Mouse (Mus musculus) heart, embryonic 12.5 days (tissue): ENCODE results near the gene Dync1i1. TPM values are rescaled to one million over a fixed set of nuclear protein-coding genes. Genes with fewer than 3 reads are reported as not detected.

Experiments
- ATAC-seq: fragments of 200-750 bp; cut with Nextera tagmentation; 2 replicates; pipeline ENCODE4 v1.8.0; 2017; ENCODE audit warnings: moderate TSS enrichment, moderate library complexity; ENCODE audit not compliant: insufficient number of reproducible peaks, low FRiP score
- H3K27ac ChIP-seq: fragments of 300-500 bp; sonication (generic); 2 replicates; pipeline ENCODE4 v1.5.1; 2016; ENCODE audit warnings: mild to moderate bottlenecking, moderate library complexity; ENCODE audit not compliant: poor library complexity, severe bottlenecking
- H3K27me3 ChIP-seq: fragments of 300-500 bp; sonication (generic); replicated peaks from 2 replicates; pipeline ENCODE4 v1.6.1; 2016; ENCODE audit warnings: mild to moderate bottlenecking, moderate library complexity
- H3K36me3 ChIP-seq: fragments of 300-500 bp; sonication (generic); 2 replicates; pipeline ENCODE4 v1.6.1; 2016; ENCODE audit warnings: mild to moderate bottlenecking, moderate library complexity
- H3K4me1 ChIP-seq: fragments of 300-500 bp; sonication (generic); replicated peaks from 2 replicates; pipeline ENCODE4 v1.6.1; 2016; ENCODE audit warnings: mild to moderate bottlenecking
- H3K4me2 ChIP-seq: fragments of 300-500 bp; sonication (generic); 2 replicates; pipeline ENCODE4 v1.6.1; 2016; ENCODE audit warnings: mild to moderate bottlenecking, moderate library complexity
- H3K4me3 ChIP-seq: fragments of 300-500 bp; sonication (generic); 2 replicates; pipeline ENCODE4 v1.5.1; 2016; ENCODE audit warnings: mild to moderate bottlenecking
- H3K9ac ChIP-seq: fragments of 300-500 bp; sonication (generic); 2 replicates; pipeline ENCODE4 v1.6.1; 2016; ENCODE audit warnings: mild to moderate bottlenecking, moderate library complexity
- H3K9me3 ChIP-seq: fragments of 300-500 bp; sonication (generic); replicated peaks from 2 replicates; pipeline ENCODE4 v1.6.1; 2016; ENCODE audit warnings: mild to moderate bottlenecking, moderate library complexity
- WGBS: fragments of 180-500 bp; shearing (Covaris S2); methylation state at CpG from one replicate; pipeline ENCODE4 v1.1.7; 2016; 5-methylcytosine and 5-hydroxymethylcytosine counted together
- polyA plus RNA-seq: library from polyadenylated mRNA; unstranded; fragments of >200 nt; fragmentation: Nextera tagmentation; extraction: Ambion mirVana; gene quantifications from 2 replicates; pipeline ENCODE4 v1.2.1, GENCODE M21; 2016

Gene Dync1i1
- polyA plus RNA-seq, 1 experiment from 2014 or later, result 3.0 TPM

- Histone ChIP-seq H3K27me3 (no peaks in the 10 kb centered on the region), H3K9ac (no peak overlapping the region), H3K4me3 (no peak overlapping the region), H3K36me3 (no peaks in the 10 kb centered on the region), H3K4me1 (no peaks in the 10 kb centered on the region), H3K4me2 (no peak overlapping the region), H3K9me3 (no peaks in the 10 kb centered on the region), H3K27ac (no peak overlapping the region)
- WGBS, result 78% methylated on average over 4 of the region's 4 CpGs
- no peak for ATAC-seq
These were observed 44.8 kb downstream of the Dync1i1 start for GRCm38 (mm10) chr6:5770283-5770682.

GRCm38 (mm10) chr6:5775461-5775860, 50.0 kb downstream of the Dync1i1 start:
- ATAC-seq, result no peak
- no peaks in the 10 kb centered on the region for H3K36me3 ChIP-seq
- no peaks in the 10 kb centered on the region for H3K9me3 ChIP-seq
- H3K27ac ChIP-seq, result no peak overlapping the region
- WGBS, result 78% methylated on average over 3 of the region's 3 CpGs
- H3K9ac ChIP-seq, result no peak overlapping the region
- H3K4me1 ChIP-seq, result no peaks in the 10 kb centered on the region
- H3K4me3 ChIP-seq, result no peak overlapping the region
- no peak overlapping the region for H3K4me2 ChIP-seq
- no peaks in the 10 kb centered on the region for H3K27me3 ChIP-seq

GRCm38 (mm10) chr6:5781752-5782151, 56.3 kb downstream of the Dync1i1 start:
- Histone ChIP-seq H3K36me3 (no peaks in the 10 kb centered on the region), H3K27me3 (no peaks in the 10 kb centered on the region), H3K9me3 (no peaks in the 10 kb centered on the region), H3K9ac (no peak overlapping the region), H3K4me1 (no peaks in the 10 kb centered on the region), H3K27ac (no peak overlapping the region), H3K4me2 (no peak overlapping the region), H3K4me3 (no peak overlapping the region)
- no peak for ATAC-seq
- whole genome bisulfite sequencing, result 74% methylated on average over 6 of the region's 6 CpGs

GRCm38 (mm10) chr6:5783830-5784229, 58.4 kb downstream of the Dync1i1 start:
- Histone ChIP-seq H3K36me3 (no peaks in the 10 kb centered on the region), H3K4me3 (no peak overlapping the region), H3K4me2 (no peak overlapping the region), H3K9me3 (no peaks in the 10 kb centered on the region), H3K4me1 (no peaks in the 10 kb centered on the region), H3K27ac (no peak overlapping the region), H3K9ac (no peak overlapping the region), H3K27me3 (no peaks in the 10 kb centered on the region)
- ATAC-seq, result no peak
- WGBS, result 88% methylated on average over 14 of the region's 14 CpGs

GRCm38 (mm10) chr6:5790607-5791006, 65.2 kb downstream of the Dync1i1 start:
- no peak overlapping the region for H3K27ac ChIP-seq
- no peaks in the 10 kb centered on the region for H3K36me3 ChIP-seq
- H3K9ac ChIP-seq, result no peak overlapping the region
- no peak for ATAC-seq
- no peak overlapping the region for H3K4me2 ChIP-seq
- no peaks in the 10 kb centered on the region for H3K27me3 ChIP-seq
- no peaks in the 10 kb centered on the region for H3K4me1 ChIP-seq
- 66% methylated on average over 7 of the region's 7 CpGs for WGBS
- no peak overlapping the region for H3K4me3 ChIP-seq
- no peaks in the 10 kb centered on the region for H3K9me3 ChIP-seq

- no peak for ATAC-seq
These were observed 68.8 kb downstream of the Dync1i1 start for GRCm38 (mm10) chr6:5794106-5794753.

GRCm38 (mm10) chr6:5795314-5795713, 69.9 kb downstream of the Dync1i1 start:
- no peak for ATAC-seq
- no peak overlapping the region for H3K4me3 ChIP-seq
- no peak overlapping the region for H3K27ac ChIP-seq
- H3K4me2 ChIP-seq, result no peak overlapping the region
- H3K4me1 ChIP-seq, result no peaks in the 10 kb centered on the region
- 62% methylated on average over 2 of the region's 2 CpGs for WGBS
- H3K9me3 ChIP-seq, result no peaks in the 10 kb centered on the region
- H3K9ac ChIP-seq, result no peak overlapping the region
- H3K27me3 ChIP-seq, result no peaks in the 10 kb centered on the region
- H3K36me3 ChIP-seq, result no peaks in the 10 kb centered on the region

More at GRCm38 (mm10) chr6:5794106-5794753, 68.8 kb downstream of the Dync1i1 start:
- WGBS, result 64% methylated on average over 5 of the region's 5 CpGs
- Histone ChIP-seq H3K9me3 (no peaks in the 10 kb centered on the region), H3K4me3 (no peak overlapping the region), H3K27ac (no peak overlapping the region), H3K4me1 (no peaks in the 10 kb centered on the region), H3K9ac (no peak overlapping the region), H3K4me2 (no peak overlapping the region), H3K36me3 (no peaks in the 10 kb centered on the region), H3K27me3 (no peaks in the 10 kb centered on the region)

GRCm38 (mm10) chr6:5802124-5802839, 76.8 kb downstream of the Dync1i1 start:
- Histone ChIP-seq H3K4me2 (no peak overlapping the region), H3K9ac (no peak overlapping the region), H3K4me3 (no peak overlapping the region), H3K27me3 (no peaks in the 10 kb centered on the region), H3K4me1 (peaks cover 3% of the 10 kb centered on the region; the same call in 1 of the 2 replicates), H3K9me3 (no peaks in the 10 kb centered on the region), H3K27ac (no peak overlapping the region), H3K36me3 (no peaks in the 10 kb centered on the region)
- 49% methylated on average over 6 of the region's 6 CpGs for WGBS
- no peak for ATAC-seq

GRCm38 (mm10) chr6:5802840-5803491, 77.5 kb downstream of the Dync1i1 start:
- Histone ChIP-seq H3K9me3 (no peaks in the 10 kb centered on the region), H3K4me2 (no peak overlapping the region), H3K27me3 (no peaks in the 10 kb centered on the region), H3K4me3 (no peak overlapping the region), H3K36me3 (no peaks in the 10 kb centered on the region), H3K4me1 (peaks cover 8% of the 10 kb centered on the region; the same call in 1 of the 2 replicates), H3K27ac (no peak overlapping the region), H3K9ac (no peak overlapping the region)
- WGBS, result 58% methylated on average over 11 of the region's 11 CpGs
- no peak for ATAC-seq

GRCm38 (mm10) chr6:5808008-5808421, 82.6 kb downstream of the Dync1i1 start:
- Histone ChIP-seq H3K4me3 (no peak overlapping the region), H3K4me1 (peaks cover 9% of the 10 kb centered on the region; the same call in 1 of the 2 replicates), H3K9me3 (no peaks in the 10 kb centered on the region), H3K27me3 (no peaks in the 10 kb centered on the region), H3K27ac (no peak overlapping the region), H3K9ac (no peak overlapping the region), H3K4me2 (no peak overlapping the region), H3K36me3 (no peaks in the 10 kb centered on the region)
- ATAC-seq, result no peak
- WGBS, result 26% methylated on average over 3 of the region's 3 CpGs

- Histone ChIP-seq H3K36me3 (no peaks in the 10 kb centered on the region), H3K4me2 (no peak overlapping the region), H3K9ac (no peak overlapping the region), H3K4me3 (no peak overlapping the region), H3K9me3 (no peaks in the 10 kb centered on the region), H3K27ac (no peak overlapping the region), H3K4me1 (peaks cover 6% of the 10 kb centered on the region; the same call in 1 of the 2 replicates), H3K27me3 (no peaks in the 10 kb centered on the region)
- ATAC-seq, result no peak
- WGBS, result 64% methylated on average over 1 of the region's 1 CpGs
These were observed 86.6 kb downstream of the Dync1i1 start for GRCm38 (mm10) chr6:5812076-5812475.
